Mouse (Mus musculus) kidney, adult 11 months (tissue): Measurements from ENCODE around the gene Cdca3.
"Not testable (repeated sequence)": the region's sequence is repeated elsewhere in the genome, so short reads cannot be mapped to it uniquely, and the experiment has no call there.

Experiments used
- DNase-seq: peaks from one replicate; pipeline ENCODE4 v3.0.0; 2022

Gene Cdca3

DNA sequence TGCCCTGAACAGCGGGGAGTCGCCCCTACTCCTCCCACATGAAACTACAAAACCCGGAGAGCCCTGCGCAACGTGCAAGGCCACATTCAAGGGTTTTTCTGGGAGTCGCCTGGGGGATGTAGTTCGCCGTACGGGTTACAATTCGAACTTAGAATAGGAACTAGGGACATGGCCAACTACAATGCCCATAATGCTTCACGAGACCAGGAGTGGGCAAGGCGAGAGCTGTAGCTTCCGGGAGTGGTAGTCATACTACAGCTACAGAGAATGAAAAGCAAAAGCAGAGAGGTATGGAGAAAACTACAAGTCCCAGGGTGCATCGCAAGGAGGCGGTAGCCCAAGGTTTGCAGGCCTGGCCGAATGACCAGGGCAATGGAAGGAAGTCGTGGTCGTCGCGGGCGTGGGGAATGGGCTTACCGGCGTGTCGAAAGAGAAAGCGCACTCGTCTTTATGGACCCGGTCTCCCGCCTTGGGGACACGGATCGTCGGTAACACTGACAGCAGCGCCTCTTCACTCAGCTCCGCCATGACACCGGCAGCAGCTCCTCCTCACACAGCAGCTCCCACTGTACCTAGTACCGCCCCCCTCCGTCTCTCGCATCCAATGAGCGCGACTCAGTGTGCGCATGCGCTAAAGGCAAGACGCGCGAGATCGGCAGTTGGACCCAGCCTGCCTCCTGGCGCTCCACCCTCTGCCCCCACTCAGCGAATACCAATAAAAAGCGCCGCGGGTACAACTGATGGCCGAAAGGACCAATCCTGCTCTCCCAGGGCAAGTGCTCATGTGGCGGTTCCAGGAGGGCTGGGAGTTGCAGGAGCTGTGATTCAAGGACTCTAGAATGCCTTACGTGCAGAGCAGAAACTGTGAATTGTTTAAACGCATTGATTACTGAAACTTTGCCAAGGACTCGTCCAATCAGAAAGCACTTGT, at the start of gene Cdca3, which contains the start of gene Usp5:
Gene Cdca3, plus strand, starts transcription at position 680 of the 931 bp plus-strand sequence.
Gene Usp5, minus strand, starts transcription at position 617 of the 931 bp plus-strand sequence.
- DNase-seq, result peak; percentile 100

DNA sequence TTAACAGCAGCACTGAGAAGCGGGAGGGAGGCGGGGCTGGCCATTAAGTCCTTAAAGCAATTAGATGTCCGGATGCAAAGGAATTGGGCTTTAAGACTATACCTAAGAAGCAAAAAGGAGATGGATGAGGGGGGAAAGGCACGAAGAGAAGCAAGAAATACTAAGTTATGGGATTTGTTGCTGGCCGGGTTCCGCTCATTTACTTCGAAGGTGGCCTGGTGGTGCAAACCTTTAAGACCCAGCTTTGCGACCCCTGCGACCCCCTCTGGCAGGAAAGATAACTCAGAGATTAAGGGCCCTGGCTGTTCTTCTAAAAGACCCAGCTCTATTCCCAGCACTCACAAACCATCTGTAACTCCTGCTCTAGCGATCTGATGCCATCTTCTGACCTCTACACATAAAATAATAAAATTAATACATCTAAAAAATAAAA, 49.3 kb upstream of the Cdca3 start:
- no peak for DNase-seq

DNA sequence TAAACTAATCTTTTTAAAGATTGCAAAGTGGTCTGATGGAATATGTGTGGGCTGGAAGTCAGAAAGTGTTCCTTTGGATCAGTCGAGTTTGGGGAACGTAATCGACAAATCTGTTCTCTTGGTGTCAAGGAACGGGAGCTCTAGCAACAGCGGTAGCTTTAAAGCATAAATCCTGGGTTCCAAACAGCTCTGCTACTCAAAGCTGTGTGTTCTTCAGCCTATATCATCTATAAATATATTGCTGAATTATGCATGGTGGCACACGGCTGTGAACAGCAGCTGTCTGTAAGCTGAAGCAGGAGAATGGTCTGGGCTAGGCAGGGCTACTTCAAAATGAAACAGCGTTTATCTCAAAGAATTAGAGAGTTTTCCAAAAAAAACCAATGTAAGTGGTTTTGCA, 48.4 kb upstream of the Cdca3 start:
- no peak for DNase-seq

DNA sequence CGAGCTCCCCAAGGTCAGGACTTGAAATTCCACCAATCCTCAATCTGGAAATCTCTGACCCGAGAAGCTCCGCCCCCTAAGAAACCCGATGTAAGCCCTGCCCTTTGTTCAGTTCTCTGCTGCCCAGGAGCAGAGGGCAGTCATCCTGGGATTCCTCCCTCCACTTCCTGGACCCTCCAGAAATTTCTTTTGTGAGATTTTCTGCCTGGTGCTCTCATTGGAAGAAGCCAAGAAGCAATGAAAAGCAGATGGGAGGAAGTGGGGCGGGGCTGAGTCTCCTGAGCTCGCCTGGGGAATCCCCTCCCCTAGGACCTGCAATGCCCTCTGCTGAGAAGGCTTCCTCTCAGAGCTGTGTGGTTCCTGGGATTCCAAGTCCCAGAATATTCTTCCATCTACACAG, 46.9 kb upstream of the Cdca3 start:
- DNase-seq, result no peak

DNA sequence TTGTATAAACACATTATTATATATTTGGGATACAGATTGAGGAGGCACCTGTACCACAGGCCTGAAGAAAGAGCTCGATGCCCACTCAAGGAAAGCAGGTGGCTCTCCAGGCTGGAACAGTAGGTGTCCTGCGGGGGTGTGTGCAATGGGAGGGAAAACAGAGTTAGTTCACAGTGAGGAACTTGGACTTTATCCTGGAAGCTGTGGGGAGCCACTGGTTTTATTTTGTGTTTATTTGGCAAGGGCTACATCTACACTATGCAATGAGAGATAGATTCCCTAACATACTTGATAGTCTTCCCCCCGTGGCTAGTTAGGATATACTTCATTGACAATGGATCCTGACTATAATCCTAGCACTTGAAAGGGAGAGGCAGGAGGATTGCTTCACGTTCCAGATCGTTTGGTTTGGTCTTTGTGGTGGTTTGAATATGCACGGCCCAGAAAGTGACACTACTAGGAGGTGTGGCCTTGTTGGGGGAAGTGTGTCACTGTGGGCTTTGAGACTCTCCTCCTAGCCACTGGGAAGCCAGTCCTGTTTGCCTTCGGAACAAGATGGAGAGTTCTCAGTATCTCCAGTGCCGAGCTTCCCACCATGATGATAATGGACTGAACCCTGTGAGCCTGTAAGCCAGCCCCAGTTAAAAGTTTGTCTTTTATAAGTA, 42.5 kb upstream of the Cdca3 start:
- peak; percentile 52 for DNase-seq

DNA sequence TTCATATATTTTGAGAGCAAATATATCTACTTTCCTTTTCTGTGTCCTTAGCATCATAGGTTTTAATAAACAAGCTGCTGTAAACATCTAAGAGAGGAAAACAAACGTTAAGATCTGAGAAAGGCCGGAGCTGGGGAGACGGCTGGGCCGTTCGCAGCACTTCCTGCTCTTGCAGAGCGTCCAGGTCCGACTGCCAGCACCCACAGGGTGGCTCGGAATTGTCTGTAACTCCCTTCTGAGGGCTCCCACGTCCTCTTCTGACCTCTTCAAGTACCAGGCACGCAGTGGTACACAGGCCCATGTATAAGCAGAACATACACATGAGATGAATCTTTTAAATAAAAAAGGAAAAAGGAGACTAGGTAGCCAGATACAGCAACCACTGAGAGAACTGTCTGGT, 41.6 kb upstream of the Cdca3 start:
- DNase-seq, result no peak

DNA sequence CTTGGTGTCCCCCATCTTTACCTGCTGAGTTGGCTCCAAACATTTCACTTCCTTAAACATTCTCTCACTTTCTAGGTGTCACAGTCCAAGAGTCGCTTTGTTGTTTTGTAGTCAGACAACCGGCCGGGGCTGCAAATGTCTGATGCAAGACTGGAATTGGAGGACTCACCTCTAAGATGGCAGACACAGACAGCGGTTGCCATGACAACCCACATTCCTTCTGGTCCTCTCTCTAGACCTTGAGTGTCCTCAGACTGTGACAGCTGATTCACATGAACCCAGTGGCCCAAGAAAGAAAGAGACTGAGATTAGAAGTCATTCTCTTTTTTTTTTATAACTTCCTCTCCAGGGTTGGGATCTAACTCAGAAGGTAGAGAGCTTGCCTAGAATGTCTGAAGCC, 39.8 kb upstream of the Cdca3 start:
- no peak for DNase-seq

DNA sequence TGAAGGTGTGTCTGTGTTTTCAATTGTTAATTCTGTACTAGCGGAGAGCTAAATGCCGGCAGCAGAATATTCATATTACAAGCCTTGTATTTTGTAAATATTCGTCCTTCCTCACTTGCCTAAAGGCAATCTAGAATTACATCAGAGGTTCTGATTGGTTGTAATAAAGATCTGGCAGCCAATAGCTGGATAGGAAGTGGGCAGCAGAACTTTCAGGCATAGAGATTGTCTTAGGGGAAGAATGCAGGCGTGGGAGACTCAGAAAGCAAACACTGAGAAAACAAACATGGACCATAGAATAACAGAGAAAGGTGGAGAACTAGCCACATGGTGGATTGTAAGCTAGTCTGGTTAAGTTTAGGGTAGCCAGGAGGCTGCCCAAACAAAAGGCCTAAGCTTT, 39.2 kb upstream of the Cdca3 start:
- DNase-seq, result no peak

DNA sequence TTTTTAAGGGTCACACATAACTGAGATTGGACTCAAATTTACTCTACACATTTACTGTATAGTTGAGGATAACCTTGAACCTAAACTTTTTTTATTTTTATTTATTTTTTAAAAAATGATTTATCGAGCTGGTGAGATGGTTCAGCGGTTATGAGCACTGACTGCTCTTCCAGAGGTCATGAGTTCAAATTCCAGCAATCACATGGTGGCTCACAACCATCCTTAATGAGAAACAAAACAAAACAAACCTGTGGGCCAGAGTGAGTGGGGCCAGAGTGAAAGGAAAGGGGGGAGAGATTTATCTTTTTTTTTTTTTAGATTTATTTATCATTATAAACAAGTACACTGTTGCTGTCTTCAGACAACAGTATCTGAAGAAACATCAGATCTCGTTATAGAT, 37.4 kb upstream of the Cdca3 start:
- DNase-seq, result peak; percentile 35

DNA sequence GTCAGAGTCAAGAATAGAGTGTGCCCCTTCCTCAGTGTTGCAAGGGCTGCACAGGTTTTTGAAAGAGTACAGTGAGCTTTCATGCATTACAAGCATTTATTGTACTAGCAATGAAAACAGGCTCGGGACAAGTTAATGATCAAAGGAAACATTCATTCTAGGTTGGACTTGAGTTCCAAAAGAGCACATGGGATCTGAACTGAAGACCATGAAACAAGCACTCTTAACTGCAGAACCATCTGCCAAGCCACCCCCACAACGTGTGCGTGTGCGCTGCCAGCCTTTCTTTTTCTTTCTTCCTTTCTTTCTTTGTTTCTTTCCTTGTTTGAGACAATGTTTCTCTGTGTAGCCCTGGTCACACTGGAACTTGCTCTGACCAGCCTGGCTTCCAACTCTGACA, 33.6 kb upstream of the Cdca3 start:
- peak; percentile 62 for DNase-seq

DNA sequence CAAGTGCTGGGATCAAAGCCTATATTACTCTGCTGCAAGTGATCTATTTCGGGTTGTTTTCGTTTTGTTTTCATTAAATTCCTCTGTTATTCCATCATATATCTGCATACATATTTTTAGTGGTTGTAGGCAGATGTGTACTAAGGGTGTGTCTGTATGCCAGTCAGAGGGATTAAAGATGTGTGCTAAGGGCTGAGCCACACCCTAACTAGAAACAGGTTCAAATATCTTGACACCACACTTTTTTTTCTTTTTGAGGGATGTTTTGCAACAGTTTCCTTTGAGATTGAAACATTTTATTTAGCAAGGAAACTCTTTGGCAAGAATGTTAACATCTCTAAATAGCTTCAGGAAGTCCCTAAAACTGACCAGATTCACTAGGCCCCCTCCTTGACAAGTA, 33.1 kb upstream of the Cdca3 start:
- DNase-seq, result no peak

DNA sequence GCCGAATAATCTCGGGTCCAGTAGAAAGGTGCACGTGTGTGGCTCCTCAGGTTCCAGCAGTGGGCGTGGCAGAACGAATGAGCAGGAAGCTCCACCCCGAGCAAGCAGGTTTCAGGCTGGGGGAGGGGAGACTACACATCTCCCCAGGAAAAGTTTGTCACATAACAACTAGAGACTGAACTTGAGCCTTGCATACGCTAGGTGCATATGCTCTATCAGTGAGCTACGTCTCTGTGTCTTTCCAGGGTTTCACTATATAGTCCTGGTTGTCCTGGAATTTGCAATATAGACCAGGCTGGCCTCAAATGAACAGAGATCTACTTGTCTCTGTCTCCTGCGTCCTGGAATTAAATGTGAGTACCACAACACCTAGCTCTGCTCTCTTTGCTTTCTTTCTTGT, 26.9 kb upstream of the Cdca3 start:
- not testable (repeated sequence) for DNase-seq

DNA sequence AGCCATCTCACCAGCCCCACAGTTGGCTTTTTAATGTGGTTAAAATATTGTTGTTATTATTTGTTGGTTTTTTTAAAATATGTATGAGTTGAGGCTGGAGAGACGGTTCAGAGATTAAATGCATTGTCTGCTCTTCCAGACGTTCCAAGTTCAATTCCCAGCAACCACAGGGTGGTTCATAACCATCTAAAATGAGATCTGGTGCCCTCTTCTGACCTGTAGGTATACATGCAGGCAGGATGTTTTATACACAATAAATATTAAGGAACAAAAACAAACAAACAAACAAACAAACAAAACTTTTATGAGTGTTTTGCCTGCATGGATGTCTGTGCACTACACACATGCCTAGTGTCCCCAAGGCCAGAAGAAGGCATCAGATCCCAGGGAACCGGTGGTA, 26.3 kb upstream of the Cdca3 start:
- DNase-seq, result no peak

DNA sequence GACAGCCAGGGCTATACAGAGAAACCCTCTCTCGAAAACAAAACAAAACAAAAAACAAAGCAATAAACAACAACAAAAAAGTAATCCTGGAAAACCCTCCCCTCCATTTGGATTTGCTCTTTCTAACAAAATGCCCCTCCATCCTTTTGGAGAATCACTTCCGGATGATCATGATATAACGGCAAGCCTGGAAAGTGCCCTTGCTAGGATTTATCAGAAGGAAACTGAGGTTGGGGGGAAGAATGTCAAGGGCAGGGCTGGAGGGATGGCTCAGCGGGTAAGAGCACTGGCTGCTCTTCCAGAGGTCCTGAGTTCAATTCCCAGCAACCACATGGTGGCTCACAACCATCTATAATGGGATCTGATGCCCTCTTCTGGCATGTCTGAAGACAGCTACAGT, 25.7 kb upstream of the Cdca3 start:
- DNase-seq, result not testable (repeated sequence)

DNA sequence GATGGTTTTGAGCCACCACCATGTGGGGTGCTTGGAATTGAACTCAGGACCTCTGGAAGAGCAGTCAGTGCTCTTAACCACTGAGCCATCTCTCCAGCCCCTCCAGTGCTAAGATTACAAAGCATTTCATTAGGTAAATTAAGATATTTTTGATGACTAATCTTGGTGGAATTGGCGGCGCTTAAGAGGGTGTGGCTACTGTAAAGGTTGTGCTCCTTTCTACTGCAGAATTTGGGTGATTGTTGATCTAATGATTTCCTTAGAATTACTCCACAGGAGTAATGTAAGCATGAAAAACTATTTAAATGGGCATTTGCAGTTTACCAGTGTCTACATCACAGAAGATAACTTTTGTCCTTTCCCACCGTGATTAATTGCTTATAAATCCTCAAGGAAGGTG, 25.0 kb upstream of the Cdca3 start:
- DNase-seq, result no peak

DNA sequence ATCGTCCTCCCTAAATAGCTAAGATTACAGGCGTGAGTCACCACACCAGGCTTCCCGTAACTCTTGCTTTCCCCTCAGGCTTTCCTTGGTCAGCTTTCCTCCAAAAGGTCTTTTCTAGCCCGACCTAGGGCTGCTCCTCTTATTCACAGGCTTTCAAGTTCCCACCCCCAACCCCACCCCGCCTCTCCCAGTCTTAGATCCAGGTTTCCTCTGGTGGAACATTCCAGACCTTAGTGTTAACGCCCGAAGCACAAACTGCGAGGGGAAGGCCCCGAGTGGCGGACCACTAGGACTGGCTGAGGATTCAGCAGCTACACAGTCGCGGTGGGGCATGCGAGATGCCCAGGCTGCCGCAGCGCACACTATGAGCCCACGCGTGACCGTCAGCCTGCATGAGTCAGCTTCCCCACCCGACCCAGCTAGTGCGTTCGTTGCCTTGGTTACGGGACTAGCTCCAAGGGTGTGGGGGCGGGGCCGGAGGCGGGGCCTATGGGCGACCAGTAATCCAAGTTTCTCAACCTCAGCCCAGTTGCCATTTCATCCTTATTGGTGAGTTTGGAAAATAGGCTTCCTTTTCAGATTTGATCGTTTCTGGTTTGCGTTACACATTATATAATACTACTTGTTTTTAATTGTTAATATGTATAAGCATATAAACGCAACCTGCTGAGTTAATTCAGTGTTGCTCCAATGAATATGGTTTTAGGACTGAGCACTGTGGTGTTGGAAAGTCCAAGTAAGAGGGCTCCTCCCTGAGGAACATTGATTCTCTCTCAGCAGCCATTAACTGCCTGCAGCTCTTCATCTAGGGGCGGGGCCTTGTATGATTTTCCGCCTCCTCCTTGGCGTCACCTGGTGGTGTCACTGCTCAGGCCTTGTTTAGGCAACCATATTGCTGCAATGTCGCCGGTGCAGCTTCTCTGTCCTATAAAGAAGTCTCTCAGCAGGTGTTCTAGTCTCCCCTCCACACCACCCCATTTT, 23.7 kb upstream of the Cdca3 start:
- DNase-seq, result peak; percentile 95

DNA sequence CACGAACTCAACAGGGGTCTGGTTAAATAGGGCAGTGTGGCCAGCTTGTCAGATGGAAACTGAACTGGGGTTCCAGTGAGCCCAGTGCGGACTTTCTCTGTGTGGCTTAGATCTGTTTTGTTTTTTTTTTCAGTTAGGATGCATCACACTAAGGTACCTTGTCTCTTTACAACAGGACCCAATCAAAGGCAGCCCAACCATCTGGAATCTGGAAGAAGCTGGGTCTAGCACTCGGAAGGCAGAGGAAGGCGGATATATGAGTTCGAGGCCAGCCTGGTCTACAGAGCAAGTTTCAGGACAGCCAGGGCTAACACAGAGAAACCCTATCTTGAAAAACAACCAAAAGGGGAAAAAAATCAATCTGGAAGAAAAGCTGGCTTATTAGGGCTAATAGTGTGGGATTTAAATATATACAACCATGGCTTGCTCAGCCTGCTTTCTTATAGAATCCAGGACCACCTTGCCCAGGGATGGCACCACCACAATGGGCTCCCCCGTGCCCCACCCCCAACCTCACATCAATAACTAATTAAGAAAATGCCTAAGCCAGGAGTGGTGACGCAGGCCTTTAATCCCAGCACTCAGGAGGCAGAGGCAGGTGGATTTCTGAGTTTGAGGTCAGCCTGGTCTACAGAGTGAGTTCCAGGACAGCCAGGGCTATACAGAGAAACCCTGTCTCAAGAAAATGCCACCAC, 22.8 kb upstream of the Cdca3 start:
- no peak for DNase-seq

DNA sequence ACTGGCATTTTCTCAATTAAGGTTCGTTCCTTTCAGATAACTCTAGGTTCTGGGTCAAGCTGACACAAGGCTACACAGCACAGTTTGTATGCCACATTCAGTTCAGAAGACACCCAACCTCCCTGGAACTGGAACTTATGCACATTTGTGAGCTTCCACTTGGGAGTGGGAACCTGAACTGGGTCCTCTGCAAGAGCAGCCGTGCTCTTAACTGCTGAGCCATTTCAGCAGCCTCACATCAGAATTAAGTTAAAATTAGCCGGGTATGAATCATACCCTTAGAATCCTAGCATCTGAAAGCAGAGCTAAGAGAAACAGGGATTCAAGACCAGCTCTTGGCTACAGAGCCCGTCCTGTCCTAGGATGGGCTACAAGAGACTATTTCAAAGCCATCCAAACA, 22.0 kb upstream of the Cdca3 start:
- DNase-seq, result no peak

DNA sequence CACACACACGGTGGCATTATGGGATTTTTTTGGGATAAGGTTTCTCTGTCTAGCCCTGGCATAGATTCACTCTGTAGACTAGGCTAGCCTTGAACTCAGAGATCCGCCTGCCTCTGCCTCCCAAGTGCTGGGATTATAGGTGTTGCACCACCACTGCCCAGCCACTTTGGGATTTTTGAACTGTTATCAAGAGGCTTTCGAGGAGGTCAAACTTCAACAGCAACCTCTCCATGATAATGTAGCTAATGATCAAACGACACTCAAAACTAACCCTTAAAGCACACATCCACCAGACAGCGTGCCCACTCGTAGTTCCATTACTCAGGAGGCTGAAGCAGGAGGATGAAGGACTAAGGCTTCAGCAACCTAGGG, 21.4 kb upstream of the Cdca3 start:
- DNase-seq, result no peak

DNA sequence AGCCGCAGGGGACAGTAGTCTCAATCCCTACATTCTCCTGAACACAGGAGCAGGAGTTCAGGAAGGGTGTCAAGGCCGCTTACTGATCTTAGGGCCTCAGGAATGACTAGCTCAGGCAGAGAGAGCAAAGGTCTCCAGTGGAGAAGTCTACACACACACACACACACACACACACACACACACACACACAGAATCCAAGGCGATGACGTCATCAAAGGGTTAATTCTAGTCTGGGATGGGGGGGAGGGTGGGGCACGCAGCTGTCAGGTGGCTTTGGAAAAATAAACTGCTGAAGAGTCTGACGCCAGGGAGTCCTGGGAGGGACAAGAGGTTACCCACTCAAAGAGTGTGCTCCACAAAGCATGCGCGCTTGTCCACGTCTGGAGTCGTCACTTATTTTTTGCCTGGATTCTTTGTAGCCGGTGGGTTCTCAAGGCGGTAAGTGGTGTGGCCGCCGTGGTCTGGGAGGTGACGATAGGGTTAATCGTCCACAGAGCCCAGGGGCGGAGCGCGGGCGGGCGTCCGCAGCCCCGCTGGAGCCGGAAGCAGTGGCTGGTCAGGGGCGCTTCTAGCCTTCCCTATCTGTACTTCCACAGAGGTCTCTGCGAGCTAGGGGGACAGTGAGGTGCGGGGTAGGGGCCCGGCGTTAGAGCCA, 20.9 kb upstream of the Cdca3 start, which contains the start of gene Spsb2:
Gene Spsb2, plus strand, starts transcription at position 304 of the 655 bp plus-strand sequence.
- peak; percentile 86 for DNase-seq

DNA sequence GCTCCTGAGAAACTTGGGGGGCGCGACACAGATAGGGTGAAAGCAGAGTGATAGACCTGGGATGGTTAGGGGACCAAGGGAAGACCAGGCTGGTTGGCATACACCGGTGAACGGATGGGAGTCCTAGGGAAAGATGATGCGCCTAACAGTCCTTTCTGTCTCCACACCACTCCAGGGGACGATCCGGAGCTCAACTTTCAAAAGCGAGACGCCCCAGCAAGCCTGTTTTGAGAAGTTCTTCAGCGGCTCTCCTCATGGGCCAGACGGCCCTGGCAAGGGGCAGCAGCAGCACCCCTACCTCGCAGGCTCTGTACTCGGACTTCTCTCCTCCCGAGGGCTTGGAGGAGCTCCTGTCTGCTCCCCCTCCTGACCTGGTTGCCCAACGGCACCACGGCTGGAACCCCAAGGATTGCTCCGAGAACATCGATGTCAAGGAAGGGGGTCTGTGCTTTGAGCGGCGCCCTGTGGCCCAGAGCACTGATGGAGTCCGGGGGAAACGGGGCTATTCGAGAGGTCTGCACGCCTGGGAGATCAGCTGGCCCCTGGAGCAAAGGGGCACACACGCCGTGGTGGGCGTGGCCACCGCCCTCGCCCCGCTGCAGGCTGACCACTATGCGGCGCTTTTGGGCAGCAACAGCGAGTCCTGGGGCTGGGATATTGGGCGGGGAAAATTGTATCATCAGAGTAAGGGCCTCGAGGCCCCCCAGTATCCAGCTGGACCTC, 20.1 kb upstream of the Cdca3 start:
- DNase-seq, result peak; percentile 85
